Mouse (Mus musculus) right cerebral cortex, adult 18-20 months (tissue): Measurements from ENCODE around the gene Gnptab.
"Not testable (repeated sequence)": the region's sequence is repeated elsewhere in the genome, so short reads cannot be mapped to it uniquely, and the experiment has no call there.

Experiments used
- DNase-seq: peaks from one replicate; pipeline ENCODE4 v3.0.0; 2022; ENCODE audit warnings: mixed read lengths

Gene Gnptab

DNA sequence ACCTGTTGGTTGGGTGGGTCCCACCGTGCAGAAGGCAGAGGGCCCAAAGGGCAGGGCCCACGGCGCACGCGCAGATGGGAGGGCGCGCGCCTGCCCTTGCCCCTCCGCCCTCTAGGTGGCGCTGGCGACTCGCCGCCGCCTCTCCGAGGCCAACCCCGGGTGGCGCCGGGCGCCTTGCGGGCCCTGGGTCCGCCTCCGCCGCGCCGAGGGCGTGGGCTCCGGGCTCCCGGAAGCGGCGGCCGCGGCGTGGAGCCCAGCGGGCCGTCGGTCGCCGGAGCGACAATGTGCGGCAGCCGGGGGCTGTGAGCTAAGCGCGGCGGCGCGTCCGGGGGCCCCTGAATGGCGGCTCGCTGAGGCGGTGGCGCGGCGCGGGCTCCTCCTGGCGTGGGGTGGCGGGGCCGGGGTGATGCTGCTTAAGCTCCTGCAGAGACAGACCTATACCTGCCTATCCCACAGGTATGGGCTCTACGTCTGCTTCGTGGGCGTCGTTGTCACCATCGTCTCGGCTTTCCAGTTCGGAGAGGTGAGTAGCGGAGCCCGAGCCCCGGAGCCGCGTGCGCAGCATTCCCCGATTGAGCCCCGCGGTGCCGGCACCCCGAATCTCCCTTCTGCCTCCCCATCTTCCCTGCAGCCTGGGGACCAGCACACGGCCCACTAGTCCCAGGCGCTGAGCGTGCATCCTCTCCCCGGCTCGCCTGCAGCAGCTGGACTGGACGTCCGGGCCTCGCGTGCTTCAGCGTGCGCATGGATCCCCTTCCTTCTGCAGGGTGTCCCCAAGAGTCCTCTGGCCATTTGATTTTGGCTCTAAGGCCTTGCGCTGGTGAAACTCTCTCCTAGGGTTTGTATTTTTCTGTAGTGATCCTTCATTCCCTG is at the start of gene Gnptab, which contains the start of gene Dram1:
Gene Gnptab (plus strand): TSS at position 120 of the 873 bp plus-strand sequence.
Gene Dram1 (minus strand): TSS at position 68 of the 873 bp plus-strand sequence.
- peak; percentile 86 for DNase-seq

DNA sequence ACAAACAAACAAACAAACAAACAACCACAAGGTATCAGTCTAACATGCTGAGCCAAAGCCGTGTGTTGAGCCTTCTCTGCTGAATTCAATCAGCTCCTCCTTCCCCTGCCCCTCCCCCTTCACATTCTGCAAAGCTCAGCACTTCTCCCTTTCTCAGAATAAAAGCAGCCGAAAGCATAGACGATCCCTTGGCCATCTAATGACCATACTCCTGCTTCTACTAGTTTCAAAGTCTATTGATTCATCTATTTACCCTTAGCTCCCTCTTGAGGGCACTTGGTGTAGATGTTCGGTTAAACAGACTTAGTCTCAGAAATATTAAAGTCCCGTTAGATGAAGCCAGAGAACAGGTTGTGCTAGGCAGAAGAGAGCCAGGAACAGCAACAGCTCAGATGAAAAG is 48.2 kb upstream of the Gnptab start:
- no peak for DNase-seq

DNA sequence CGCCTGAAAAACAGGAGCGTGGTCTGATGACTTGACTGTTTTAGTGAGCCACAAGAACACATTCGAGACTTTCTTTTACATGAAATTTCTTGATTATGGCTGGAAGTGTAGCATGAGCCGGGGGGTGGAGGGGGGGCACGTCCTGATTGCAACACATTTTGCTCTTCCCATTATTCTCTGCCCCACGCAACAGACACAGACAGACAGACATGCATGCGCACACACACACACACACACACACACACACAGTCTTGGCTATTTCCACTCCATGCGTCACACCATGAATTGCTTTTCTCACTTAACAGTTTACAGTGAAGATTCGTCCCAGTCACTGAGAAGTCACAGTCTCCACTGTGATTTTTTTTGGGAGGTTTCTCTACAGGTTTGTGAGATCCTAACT is 38.3 kb upstream of the Gnptab start:
- DNase-seq: no peak

DNA sequence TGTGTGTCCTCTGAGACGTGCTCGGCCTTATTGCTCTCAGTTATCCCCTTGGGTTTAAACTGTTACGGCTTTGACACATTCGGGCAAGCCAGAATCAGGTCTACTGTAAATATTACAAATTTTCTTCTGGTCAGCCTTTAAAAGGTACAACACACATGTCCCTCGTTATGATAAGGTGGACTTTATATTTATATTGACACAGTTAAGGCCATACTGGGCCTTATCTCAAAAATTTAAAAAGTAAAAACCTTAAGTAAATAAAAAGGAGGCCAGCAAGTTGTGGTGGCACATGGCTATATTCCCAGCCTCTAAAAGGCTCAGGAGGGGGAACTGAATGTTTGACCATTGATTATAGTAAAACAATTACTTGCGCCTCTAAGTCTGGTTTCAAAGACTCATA is 37.6 kb upstream of the Gnptab start:
- no peak for DNase-seq

DNA sequence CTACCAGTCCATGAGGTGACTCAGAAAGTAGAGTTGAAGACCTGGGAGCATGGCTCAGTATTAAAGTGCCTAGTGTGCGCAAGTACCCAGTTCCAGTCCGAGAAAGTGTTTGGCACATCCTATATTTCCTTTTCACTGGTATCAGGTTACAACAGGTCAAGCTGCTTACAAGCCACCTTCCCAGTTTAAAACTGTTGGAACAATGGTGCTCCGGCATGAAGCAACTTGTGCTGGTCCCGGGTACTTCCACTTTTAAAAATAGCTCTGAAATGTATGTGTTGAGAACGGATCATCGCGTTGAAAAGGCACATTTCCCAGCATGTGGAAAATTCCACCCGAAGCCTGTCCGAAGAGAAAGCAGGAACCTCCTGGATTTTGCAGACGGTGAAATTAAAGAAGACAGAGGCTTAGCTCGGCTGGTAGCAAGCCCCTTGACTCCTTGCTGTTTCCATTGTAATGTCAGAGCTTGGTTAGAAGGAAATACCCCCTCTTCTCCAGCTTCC is 33.0 kb upstream of the Gnptab start:
- no peak for DNase-seq

DNA sequence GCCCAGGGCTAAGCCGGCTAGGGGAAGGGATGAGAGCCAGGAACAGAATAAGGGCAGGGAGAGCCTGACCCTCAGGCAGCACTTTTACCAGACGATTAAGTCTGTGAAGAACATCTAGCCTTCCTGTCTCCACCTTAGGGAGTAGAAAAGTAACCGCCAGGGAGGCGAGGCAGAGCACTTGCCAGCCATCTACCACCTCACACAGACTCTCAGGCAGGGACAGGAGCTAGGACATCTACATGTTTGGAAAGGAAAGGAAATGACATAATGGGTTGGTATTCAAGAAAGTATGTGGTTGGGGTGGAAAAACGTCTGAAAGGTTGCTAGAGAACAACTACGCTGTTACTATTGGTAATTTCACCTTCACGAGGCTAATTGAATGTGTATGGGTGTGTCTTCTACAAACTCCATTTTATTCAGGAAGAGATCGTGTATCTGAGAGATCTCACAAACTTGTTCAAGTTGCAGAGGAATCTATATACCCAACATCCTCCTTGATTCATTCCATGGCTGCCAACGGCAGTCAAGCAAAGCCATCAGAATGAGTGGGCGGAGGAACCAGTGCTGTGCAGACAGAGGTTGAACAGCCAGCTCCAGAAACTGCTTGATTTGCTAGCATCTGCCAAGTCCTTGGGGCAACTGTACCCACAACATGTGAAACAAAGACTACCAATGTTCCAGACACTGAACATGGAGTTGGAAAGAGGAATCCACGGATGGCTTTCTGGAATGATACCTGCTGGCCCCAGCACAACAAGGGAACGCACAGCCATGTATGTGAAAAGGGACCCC is 32.3 kb upstream of the Gnptab start:
- DNase-seq: no peak

DNA sequence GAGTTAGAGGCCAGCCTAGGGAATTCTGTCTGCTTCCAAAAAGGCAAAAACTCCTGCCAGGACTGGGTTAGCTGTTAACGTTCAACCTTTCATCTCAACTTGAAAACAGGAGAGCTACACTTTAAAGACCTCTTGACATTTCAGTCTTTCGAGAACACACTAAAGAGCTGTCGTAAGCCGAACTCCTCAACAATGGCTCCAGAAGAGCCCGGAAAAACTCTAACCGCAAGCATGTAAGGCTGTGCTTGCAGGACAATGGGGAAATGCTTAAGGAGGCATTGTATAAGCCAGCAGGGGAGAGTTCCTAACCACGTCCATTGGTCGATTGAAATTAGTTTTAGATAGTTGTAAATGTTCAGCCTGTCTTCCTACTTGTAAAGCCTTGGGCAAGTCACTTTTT is 29.1 kb upstream of the Gnptab start:
- no peak for DNase-seq

DNA sequence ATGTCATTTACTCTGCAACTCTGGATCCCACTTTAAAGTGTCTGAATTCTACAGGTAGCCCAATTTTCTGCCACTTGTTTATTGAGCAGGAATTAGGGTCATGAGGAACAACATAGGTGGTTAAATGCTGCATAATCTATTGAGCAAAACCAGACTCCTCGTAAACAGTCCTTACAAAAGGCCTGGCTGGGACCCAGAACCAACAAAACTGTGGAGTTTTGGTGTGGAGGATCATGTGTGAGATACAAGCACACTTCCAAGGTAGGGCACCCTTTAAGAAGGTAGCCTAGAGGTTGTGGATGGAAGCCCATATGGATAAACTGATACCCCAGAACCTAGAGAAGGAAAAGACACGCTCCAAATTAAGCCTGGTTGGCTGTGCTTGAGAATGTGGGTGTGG is 28.2 kb upstream of the Gnptab start:
- no peak for DNase-seq

DNA sequence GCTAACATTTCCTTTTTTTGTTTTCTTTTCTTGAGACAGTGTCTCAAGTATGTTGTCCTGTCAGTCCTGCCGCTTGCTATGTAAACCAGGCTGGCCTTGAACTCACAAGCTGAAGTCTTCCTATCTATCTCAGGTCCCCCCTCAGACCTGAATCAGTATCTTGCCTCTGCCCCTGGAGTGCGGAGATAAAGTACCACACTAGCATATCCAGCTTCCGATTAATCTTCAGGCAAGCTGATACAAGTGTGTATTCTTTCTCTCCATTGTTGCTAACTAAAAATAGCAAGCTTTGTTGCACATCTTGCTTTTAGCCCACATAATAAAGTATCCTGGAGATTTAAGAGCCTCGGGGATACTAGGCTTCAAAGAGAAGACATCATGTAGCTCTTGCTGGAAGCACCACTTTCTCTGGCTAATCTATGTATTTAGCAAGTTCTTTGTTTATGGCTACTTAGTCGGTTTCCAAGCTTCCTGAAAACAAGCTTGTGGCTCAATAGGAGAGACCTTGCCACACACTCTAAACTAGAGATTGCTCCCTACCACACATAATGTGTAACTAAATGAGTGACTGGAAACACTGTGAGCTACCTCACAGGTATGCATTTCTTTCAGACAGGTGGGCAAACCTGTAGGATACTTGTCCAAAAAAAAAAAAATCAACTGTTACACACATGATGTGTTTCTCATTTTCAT is 27.4 kb upstream of the Gnptab start:
- no peak for DNase-seq

DNA sequence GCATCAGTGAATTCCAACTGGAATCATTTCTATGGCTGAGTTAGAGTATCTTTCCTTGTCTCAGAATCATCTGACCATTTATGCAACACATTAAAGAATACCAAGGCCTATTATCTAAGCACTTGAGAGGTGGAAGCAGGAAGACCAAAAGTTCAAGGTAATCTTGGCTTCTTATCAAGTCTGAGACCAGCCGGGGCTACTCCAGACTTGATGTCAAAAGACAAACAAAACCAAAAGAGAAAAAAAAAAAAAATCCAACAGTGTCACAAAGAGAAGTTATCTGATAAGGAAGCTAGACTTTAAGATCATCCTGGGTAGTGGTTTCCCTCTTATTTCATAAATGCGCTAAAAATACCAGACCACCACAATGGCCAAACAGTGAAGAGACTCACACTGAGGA is 26.4 kb upstream of the Gnptab start:
- no peak for DNase-seq

DNA sequence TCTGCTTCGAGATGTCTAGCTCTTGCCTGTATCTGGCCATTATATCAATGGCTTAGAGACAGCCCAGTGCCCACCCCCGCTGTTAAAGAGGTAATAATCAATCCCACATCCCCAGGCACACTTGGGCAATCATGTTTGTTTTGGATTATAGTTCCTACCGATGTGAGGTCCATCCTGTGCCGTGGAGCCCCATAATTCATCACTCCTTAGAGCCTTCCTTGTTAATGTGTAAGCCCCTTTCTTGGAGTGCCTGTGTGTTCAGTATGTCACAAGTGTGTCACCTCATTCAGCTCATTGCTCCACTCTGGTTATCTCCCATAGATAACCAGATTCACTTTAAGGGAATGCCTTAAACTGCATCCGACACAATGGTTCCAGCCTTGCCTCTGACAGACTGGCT is 24.3 kb upstream of the Gnptab start:
- no peak for DNase-seq

DNA sequence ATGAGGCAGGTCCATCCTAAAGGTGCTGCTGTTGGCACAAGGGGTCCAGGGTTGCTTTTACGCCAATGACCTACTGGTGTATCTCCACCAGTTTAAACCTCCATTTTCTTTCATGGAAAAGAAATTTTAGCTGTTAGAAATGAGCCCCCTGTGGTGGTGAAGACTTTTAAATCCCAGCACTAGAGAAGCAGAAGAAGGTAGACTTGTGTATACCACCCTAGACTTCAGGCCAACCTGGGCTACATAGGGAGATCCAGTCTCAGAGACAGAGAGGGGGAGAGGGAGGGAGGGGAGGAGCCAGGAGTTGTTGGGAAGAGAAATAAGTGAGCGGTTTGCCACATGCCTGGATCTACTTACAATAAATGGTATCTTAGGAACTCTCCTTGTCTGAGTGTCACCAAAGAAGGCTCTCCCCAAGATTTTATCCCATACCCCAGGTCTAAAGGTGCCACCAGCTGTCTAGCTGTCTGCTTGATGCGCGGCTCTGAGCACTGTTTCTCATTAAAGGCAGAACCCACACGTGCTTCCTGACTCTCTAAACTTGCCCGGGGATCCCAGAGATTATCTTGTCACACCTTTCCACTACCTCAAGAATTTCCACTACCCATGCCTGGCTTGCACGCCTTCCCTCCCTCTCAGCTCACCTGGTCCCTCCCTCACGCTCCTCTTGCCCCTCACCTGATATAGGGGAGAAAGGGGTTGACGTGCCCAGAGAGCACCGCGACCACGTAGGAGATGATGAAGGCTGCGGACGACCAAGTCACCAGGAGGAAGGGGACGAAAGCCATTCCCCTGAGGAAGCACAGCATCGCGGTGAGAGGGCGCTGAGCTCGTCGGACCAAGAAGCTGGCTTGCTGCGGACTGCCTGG is 22.6 kb upstream of the Gnptab start:
- no peak for DNase-seq

DNA sequence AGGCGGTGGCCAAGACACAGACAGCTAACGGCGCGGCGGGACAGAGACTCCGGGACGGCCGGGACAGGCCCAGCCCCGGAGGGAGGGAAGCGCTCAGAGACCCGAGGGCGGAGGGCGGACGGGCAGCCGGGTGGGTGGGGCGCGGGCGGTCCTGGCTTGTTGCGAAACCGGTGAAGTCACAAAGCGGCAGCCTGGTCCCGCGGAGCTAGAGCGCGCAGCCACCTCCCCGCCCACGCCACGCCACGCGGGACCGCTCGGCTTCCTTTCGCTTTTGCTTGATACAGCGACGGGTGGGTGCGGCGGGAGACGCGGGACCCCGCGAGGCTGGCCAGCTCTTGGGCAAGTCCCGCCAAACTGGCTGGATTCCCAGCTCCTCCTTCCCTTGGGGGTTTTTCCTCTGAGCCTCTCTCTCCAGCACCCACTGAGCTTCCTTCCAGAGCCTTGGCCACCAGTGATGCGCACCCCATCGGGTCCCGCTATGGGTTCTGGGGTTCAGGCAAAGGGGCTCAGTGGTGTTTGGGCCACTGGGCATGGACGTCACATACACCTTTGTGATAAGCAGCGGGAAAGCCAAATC is 21.9 kb upstream of the Gnptab start:
- DNase-seq: peak; percentile 64

DNA sequence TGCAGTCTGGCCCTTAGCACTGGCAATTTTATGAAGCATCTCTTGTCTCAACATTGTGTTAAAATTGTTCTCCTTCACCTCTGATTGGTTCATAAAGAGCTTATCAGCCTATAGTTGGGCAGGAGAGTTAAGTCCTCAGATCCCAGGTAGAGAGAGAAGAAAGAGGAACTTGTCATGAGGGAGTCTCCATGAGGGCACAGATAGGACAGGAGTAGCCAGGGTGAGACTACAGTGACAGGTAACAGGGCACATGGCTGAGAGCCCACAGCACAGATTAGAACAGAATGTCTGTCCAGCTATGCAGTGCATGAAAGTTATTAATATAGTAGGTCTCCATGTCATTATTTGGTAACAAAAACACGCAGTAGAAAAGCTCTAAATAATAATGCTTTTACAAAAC is 16.7 kb upstream of the Gnptab start:
- DNase-seq: no peak

DNA sequence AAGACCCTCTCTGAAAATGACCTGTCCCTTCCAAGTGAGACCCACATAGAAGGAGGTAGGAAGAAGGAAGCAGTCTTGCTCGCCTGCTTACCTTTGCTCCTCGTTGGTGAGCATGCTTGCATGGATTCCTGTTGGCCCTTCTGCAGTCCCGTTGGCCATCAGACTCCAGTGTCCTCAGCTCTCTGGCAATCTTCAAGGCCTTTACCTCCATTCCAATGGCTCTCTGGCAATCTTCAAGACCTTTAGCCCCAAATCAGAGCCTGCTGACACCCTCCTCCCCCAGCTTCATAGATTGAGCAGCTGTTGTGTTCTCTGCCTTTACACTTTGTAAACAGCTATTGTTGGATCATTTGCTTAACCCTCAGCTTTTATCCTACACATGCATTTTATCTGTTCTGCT is 14.7 kb upstream of the Gnptab start:
- no peak for DNase-seq

DNA sequence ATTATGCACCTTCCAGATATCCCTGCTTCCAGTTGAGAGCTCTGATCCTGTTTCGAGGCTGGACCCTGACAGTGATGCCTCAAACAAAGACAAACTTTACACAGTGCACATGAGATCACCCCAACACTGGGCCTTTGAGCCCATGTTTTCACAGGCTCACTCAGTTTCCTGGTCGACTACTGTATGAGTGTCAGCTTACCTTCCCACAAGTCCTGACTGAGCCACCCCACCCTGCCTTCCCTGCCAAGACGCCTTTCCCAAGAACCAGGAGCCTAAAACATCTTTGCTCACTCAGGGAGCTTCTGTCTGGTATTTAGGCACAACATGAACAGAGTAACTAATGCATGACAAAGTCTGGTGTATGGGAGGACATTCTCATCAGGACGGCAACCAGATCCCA is 9.7 kb upstream of the Gnptab start:
- DNase-seq: no peak

DNA sequence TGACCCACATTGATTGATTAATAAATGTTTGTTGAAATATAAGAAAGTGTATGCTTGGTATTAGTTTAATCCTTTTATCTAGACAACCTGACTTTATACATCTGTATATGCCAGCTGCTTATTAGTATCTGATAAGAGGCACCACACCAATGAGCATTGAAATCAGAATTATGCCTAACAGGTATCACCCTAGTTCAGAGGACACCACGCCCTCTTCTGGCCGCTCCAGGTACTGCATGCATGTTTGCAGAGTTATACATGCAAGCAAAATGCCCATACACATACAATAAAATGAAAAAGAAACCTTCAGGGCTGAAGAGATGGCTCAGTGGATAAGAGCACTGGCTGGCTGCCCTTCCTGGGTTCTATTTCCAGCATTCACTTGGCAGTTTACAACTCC is 7.1 kb upstream of the Gnptab start:
- no peak for DNase-seq

DNA sequence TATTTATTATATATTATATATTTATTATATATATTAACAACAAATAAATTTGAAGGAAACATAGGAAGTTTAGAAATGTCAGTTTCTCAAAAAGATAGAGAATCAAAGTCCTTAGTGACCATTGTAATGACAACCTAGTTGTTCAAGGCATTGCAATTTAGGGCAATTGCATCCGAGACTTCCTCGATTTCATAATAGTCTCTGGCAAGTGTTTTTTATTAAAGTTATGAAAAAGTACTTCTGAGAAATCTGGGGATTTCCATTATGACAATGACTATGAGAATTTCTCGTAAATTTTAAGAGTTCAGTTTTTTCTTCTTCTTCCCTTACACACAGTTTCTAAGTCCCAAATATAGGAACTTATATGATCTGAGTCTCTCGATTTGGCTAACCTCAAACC is 6.5 kb upstream of the Gnptab start:
- DNase-seq: no peak

DNA sequence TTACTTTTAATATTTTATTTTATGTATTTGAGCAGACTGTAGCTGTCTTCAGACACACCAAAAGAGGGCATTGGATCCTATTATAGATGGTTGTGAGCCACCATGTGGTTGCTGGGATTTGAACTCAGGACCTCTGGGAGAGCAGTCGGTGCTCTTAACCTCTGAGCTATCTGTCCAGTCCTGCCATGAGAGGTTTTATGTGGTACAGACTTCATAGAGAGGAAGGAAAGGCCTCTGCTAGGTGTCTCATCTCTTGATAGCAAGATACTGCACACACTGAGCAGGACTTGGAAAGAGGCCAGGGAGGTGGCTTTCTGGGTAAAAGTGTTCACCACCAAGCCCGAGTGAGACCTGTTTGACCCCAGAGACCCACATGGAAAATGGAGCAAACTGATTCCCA is 6.0 kb upstream of the Gnptab start:
- not testable (repeated sequence) for DNase-seq

DNA sequence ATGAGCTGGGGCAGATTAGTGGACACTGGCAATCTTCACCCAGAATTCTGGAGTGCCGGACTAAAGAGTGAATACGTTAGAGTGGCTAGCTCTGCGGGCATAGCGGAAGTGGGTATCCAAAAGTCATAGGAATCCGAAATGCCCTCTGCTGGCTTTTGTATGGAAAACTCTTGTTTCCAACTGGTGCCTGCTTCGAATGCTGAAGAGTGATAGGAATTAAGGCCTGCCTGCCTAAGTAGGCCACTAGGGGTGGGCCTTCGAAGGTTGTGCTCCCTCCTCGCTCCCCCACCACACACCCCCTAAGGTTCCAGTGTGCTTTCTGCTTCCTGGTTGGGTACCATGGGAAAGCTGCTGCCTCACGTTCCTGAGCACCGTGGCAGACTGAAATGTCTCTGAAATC is 3.9 kb upstream of the Gnptab start:
- DNase-seq: no peak

DNA sequence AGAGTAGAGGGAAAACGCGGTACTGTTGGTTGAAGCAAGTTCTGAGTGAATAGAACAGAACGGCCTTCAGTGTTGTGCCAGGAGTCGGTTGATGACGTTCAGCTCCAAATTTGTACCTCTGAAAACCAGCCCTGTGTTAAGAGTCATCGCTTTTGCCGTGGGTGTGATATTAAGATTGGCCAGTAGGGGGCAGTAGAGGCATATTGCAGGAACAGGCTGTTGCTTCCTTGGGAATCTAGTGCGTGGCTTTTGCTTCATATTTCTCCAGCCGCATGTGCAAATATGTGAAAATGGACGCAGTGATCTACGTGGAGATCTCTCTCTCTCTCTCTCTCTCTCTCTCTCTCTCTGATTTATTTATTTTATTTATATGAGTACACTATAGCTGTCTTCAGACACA is 2.2 kb upstream of the Gnptab start:
- peak; percentile 93 for DNase-seq

DNA sequence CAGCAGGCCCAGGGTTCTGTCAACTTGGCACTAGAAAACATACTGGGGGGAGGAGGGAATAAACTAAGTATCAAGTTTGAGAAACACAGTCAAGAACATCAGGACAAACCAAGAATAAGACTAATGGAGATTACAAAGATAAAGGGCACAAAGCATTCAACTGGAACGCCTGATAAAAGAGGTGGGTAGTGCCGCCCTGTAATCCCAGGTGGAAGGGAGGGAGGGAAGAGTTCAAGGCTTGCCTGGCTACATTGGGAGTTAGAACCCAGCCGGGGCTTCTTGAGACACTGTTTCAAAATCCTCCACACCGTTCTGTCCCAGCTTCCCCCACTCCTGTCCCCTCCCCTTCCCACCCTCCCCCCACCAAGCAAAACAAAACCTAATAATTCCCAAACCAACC is 1.3 kb upstream of the Gnptab start:
- no peak for DNase-seq
